Mouse (Mus musculus) hindbrain, embryonic 16.5 days (tissue): Measurements from ENCODE around the gene Glyr1. TPM values are rescaled to one million over a fixed set of nuclear protein-coding genes. Genes with fewer than 3 reads are reported as not detected.

Source experiments
- ATAC-seq: fragments of 200-750 bp; cut with Nextera tagmentation; 2 replicates; pipeline ENCODE4 v1.8.0; 2017; ENCODE audit warnings: moderate TSS enrichment, moderate library complexity
- H3K27ac ChIP-seq: fragments of 300-500 bp; sonication (generic); 2 replicates; pipeline ENCODE4 v1.5.1; 2014; ENCODE audit warnings: low read depth, mild to moderate bottlenecking, control low read depth, low read length, moderate library complexity
- H3K27me3 ChIP-seq: fragments of 300-500 bp; sonication (generic); replicated peaks from 2 replicates; pipeline ENCODE4 v1.6.1; 2014; ENCODE audit warnings: low read length; ENCODE audit not compliant: control insufficient read depth, insufficient read depth
- H3K36me3 ChIP-seq: fragments of 300-500 bp; sonication (generic); 2 replicates; pipeline ENCODE4 v1.6.1; 2014; ENCODE audit warnings: mild to moderate bottlenecking, low read length, moderate library complexity, mixed read lengths; ENCODE audit not compliant: control insufficient read depth, insufficient read depth
- H3K4me1 ChIP-seq: fragments of 300-500 bp; sonication (generic); 2 replicates; pipeline ENCODE4 v1.6.1; 2014; ENCODE audit warnings: low read depth, low read length; ENCODE audit not compliant: control insufficient read depth, insufficient read depth
- H3K4me2 ChIP-seq: fragments of 300-500 bp; sonication (generic); 2 replicates; pipeline ENCODE4 v1.6.1; 2014; ENCODE audit warnings: mild to moderate bottlenecking, low read length, control low read depth, moderate library complexity
- H3K4me3 ChIP-seq: fragments of 300-500 bp; sonication (generic); 2 replicates; pipeline ENCODE4 v1.5.1; 2014; ENCODE audit warnings: mild to moderate bottlenecking, low read length, control low read depth, moderate library complexity
- H3K9ac ChIP-seq: fragments of 300-500 bp; sonication (generic); 2 replicates; pipeline ENCODE4 v1.6.1; 2014; ENCODE audit warnings: low read depth, mild to moderate bottlenecking, control low read depth, low read length, moderate library complexity
- H3K9me3 ChIP-seq: fragments of 300-500 bp; sonication (generic); 2 replicates; pipeline ENCODE4 v1.6.1; 2014; ENCODE audit warnings: mild to moderate bottlenecking, low read length, moderate library complexity; ENCODE audit not compliant: control insufficient read depth
- WGBS: fragments of 180-500 bp; shearing (Covaris S2); extraction: QIAGEN DNeasy Blood & Tissue Kit; methylation state at CpG from one replicate; pipeline ENCODE4 v1.1.7; 2014; 5-methylcytosine and 5-hydroxymethylcytosine counted together
- polyA plus RNA-seq: library from polyadenylated mRNA; unstranded; fragments of >200 nt; fragmentation: Nextera tagmentation; extraction: Ambion mirVana; gene quantifications from 2 replicates; pipeline ENCODE4 v1.2.1, GENCODE M21; 2015

Glyr1 gene
- polyA plus RNA-seq = 171 and 192 TPM in 2 replicates

GRCm38 (mm10) chr16:5049774-5050234 lies at the start of gene Glyr1, which contains the start of gene Ubn1:
Gene Glyr1, minus strand, starts transcription at chr16:5049863.
Gene Ubn1, plus strand, starts transcription at chr16:5050057.
- 0% methylated on average over 51 of the region's 56 CpGs for WGBS
- peak; percentile 100 for ATAC-seq
- Histone ChIP-seq H3K4me2 (peak within 1 kb of the TSS; percentile 89), H3K27ac (peak within 1 kb of the TSS; percentile 91), H3K36me3 (peaks cover 11% of the 10 kb centered on the region), H3K4me3 (peak within 1 kb of the TSS; percentile 94), H3K4me1 (peaks cover 26% of the 10 kb centered on the region), H3K27me3 (no peaks in the 10 kb centered on the region), H3K9me3 (no peaks in the 10 kb centered on the region), H3K9ac (peak within 1 kb of the TSS; percentile 81)

- Histone ChIP-seq H3K4me1 (no peaks in the 10 kb centered on the region), H3K27ac (no peak overlapping the region), H3K4me2 (no peak overlapping the region), H3K9ac (no peak overlapping the region), H3K27me3 (no peaks in the 10 kb centered on the region), H3K4me3 (no peak overlapping the region), H3K9me3 (no peaks in the 10 kb centered on the region), H3K36me3 (no peaks in the 10 kb centered on the region)
- ATAC-seq = no peak
- WGBS = 83% methylated on average over 8 of the region's 8 CpGs
These were observed 46.8 kb upstream of the Glyr1 start for GRCm38 (mm10) chr16:5096504-5096903.

- Histone ChIP-seq H3K4me1 (no peaks in the 10 kb centered on the region), H3K4me3 (no peak overlapping the region), H3K9ac (no peak overlapping the region), H3K36me3 (no peaks in the 10 kb centered on the region), H3K4me2 (no peak overlapping the region), H3K27me3 (no peaks in the 10 kb centered on the region), H3K9me3 (no peaks in the 10 kb centered on the region), H3K27ac (no peak overlapping the region)
- 92% methylated on average over 5 of the region's 5 CpGs for WGBS
- ATAC-seq = no peak
These were observed 43.6 kb upstream of the Glyr1 start for GRCm38 (mm10) chr16:5093285-5093684.

- 76% methylated on average over 10 of the region's 10 CpGs for WGBS
- no peak overlapping the region for H3K9ac ChIP-seq
- H3K27me3 ChIP-seq = no peaks in the 10 kb centered on the region
- no peak for ATAC-seq
- no peaks in the 10 kb centered on the region for H3K4me1 ChIP-seq
- no peaks in the 10 kb centered on the region for H3K9me3 ChIP-seq
- no peak overlapping the region for H3K4me3 ChIP-seq
- no peak overlapping the region for H3K27ac ChIP-seq
- H3K36me3 ChIP-seq = peaks cover 16% of the 10 kb centered on the region
- no peak overlapping the region for H3K4me2 ChIP-seq
These were observed 39.4 kb upstream of the Glyr1 start for GRCm38 (mm10) chr16:5089021-5089420.

- Histone ChIP-seq H3K4me2 (no peak overlapping the region), H3K4me1 (no peaks in the 10 kb centered on the region), H3K9me3 (no peaks in the 10 kb centered on the region), H3K27me3 (no peaks in the 10 kb centered on the region), H3K4me3 (no peak overlapping the region), H3K27ac (no peak overlapping the region), H3K9ac (no peak overlapping the region), H3K36me3 (peaks cover 28% of the 10 kb centered on the region)
- 100% methylated on average over 2 of the region's 2 CpGs for WGBS
- ATAC-seq = no peak
These were observed 36.5 kb upstream of the Glyr1 start for GRCm38 (mm10) chr16:5086179-5086578.

GRCm38 (mm10) chr16:5085196-5085595 lies 35.5 kb upstream of the Glyr1 start:
- WGBS = 94% methylated on average over 4 of the region's 4 CpGs
- no peak overlapping the region for H3K27ac ChIP-seq
- H3K4me1 ChIP-seq = no peaks in the 10 kb centered on the region
- no peak overlapping the region for H3K9ac ChIP-seq
- H3K27me3 ChIP-seq = no peaks in the 10 kb centered on the region
- no peak for ATAC-seq
- H3K9me3 ChIP-seq = no peaks in the 10 kb centered on the region
- no peak overlapping the region for H3K4me2 ChIP-seq
- H3K4me3 ChIP-seq = no peak overlapping the region
- H3K36me3 ChIP-seq = peaks cover 28% of the 10 kb centered on the region

GRCm38 (mm10) chr16:5074341-5074740 lies 24.7 kb upstream of the Glyr1 start:
- no peak for ATAC-seq
- Histone ChIP-seq H3K36me3 (peaks cover 62% of the 10 kb centered on the region), H3K4me2 (no peak overlapping the region), H3K9ac (no peak overlapping the region), H3K4me3 (no peak overlapping the region), H3K4me1 (no peaks in the 10 kb centered on the region), H3K9me3 (no peaks in the 10 kb centered on the region), H3K27ac (no peak overlapping the region), H3K27me3 (no peaks in the 10 kb centered on the region)
- 94% methylated on average over 5 of the region's 5 CpGs for WGBS

- ATAC-seq = no peak
- Histone ChIP-seq H3K4me3 (no peak overlapping the region), H3K9ac (no peak overlapping the region), H3K27ac (no peak overlapping the region), H3K4me2 (no peak overlapping the region), H3K4me1 (no peaks in the 10 kb centered on the region), H3K27me3 (no peaks in the 10 kb centered on the region), H3K36me3 (peaks cover 46% of the 10 kb centered on the region), H3K9me3 (no peaks in the 10 kb centered on the region)
- 97% methylated on average over 7 of the region's 7 CpGs for WGBS
These were observed 22.3 kb upstream of the Glyr1 start for GRCm38 (mm10) chr16:5071974-5072373.

- Histone ChIP-seq H3K36me3 (peaks cover 43% of the 10 kb centered on the region), H3K9me3 (no peaks in the 10 kb centered on the region), H3K27ac (no peak overlapping the region), H3K4me2 (no peak overlapping the region), H3K4me1 (no peaks in the 10 kb centered on the region), H3K9ac (no peak overlapping the region), H3K4me3 (no peak overlapping the region), H3K27me3 (no peaks in the 10 kb centered on the region)
- ATAC-seq = no peak
- 87% methylated on average over 3 of the region's 3 CpGs for WGBS
These were observed 20.7 kb upstream of the Glyr1 start for GRCm38 (mm10) chr16:5070321-5070720.

- H3K36me3 ChIP-seq = peaks cover 28% of the 10 kb centered on the region
- no peak overlapping the region for H3K9ac ChIP-seq
- H3K27ac ChIP-seq = no peak overlapping the region
- H3K4me1 ChIP-seq = no peaks in the 10 kb centered on the region
- no peaks in the 10 kb centered on the region for H3K27me3 ChIP-seq
- ATAC-seq = no peak
- no peaks in the 10 kb centered on the region for H3K9me3 ChIP-seq
- H3K4me2 ChIP-seq = no peak overlapping the region
- 97% methylated on average over 4 of the region's 4 CpGs for WGBS
- no peak overlapping the region for H3K4me3 ChIP-seq
These were observed 13.8 kb upstream of the Glyr1 start for GRCm38 (mm10) chr16:5063472-5063871.
